Mouse (Mus musculus) CH12.LX (cell line): ENCODE results near the gene Ankrd24.

Experiments used
- CHD1 ChIP-seq: IDR thresholded peaks from 2 replicates; pipeline ENCODE4 v1.6.1; 2012; ENCODE audit warnings: low read depth, low read length, improper control_type of control experiment, inconsistent platforms
- CTCF ChIP-seq, 2 experiments: IDR thresholded peaks in 1 of 2; conservative IDR thresholded peaks in 1 of 2; 2 replicates each; pipeline ENCODE4 v1.5.1; 2011 to 2012; ENCODE audit warnings: low read depth in 2 of 2, low read length in 2 of 2, improper control_type of control experiment in 1 of 2, inconsistent platforms in 1 of 2, mild to moderate bottlenecking in 1 of 2, moderate library complexity in 1 of 2
- ETS1 ChIP-seq: conservative IDR thresholded peaks from 2 replicates; pipeline ENCODE4 v1.6.1; 2012; ENCODE audit warnings: low read depth, mild to moderate bottlenecking, inconsistent platforms, low read length, improper control_type of control experiment, moderate library complexity
- MYC ChIP-seq: IDR thresholded peaks from 2 replicates; pipeline ENCODE4 v1.6.1; 2011; ENCODE audit warnings: low read depth, mild to moderate bottlenecking, improper control_type of control experiment, low read length
- NELFE ChIP-seq: IDR thresholded peaks from 2 replicates; pipeline ENCODE4 v1.6.1; 2011; ENCODE audit warnings: low read depth, low read length, improper control_type of control experiment
- POLR2A ChIP-seq: IDR thresholded peaks from 2 replicates; pipeline ENCODE4 v1.6.1; 2011; ENCODE audit warnings: low read depth, mild to moderate bottlenecking, improper control_type of control experiment, low read length
- SMC3 ChIP-seq: IDR thresholded peaks from 2 replicates; pipeline ENCODE4 v1.6.1; 2011; ENCODE audit warnings: low read depth, low read length, improper control_type of control experiment
- TCF12 ChIP-seq: IDR thresholded peaks from 2 replicates; pipeline ENCODE4 v1.6.1; 2014; ENCODE audit warnings: low read depth, mild to moderate bottlenecking, inconsistent platforms, low read length, improper control_type of control experiment
- USF1 ChIP-seq: IDR thresholded peaks from 2 replicates; pipeline ENCODE4 v1.6.1; 2014; ENCODE audit warnings: low read depth, mild to moderate bottlenecking, inconsistent platforms, low read length, improper control_type of control experiment
- ZC3H11A ChIP-seq: IDR thresholded peaks from 2 replicates; pipeline ENCODE4 v1.6.1; 2012; ENCODE audit warnings: low read depth, mild to moderate bottlenecking, inconsistent platforms, low read length, improper control_type of control experiment
- ZMIZ1 ChIP-seq: IDR thresholded peaks from 2 replicates; pipeline ENCODE4 v1.6.1; 2012; ENCODE audit warnings: low read depth, mild to moderate bottlenecking, inconsistent platforms, low read length, improper control_type of control experiment

- TF ChIP-seq ZC3H11A (no peak), NELFE (no peak), POLR2A (no peak), CHD1 (no peak), TCF12 (no peak), USF1 (no peak), CTCF (conservative IDR thresholded peaks at IDR 0.05 in 1 of 2, IDR thresholded peaks at IDR 0.05 in 1 of 2; ENCODE audit: low read depth in 2 of 2, low read length in 2 of 2) (no peak), SMC3 (no peak), MYC (no peak), ZMIZ1 (no peak), ETS1 (no peak)
These were observed 34.4 kb upstream of the Ankrd24 start for GRCm38 (mm10) chr10:81593935-81594334.
